Mouse (Mus musculus) lung, postnatal 4 days (tissue): ENCODE measurements around the gene Zfp467.

ENCODE experiments used
- DNase-seq, 2 experiments: peaks; one replicate each; pipeline ENCODE4 v3.0.0; 2021

Gene Zfp467

GRCm38 (mm10) chr6:48439654-48440053, 6.0 kb downstream of the Zfp467 start:
- DNase-seq = no peak

GRCm38 (mm10) chr6:48438475-48439125, 7.0 kb downstream of the Zfp467 start:
- DNase-seq = peak in 1 of 2 experiments; percentile 26

- DNase-seq = no peak
These were observed 7.8 kb downstream of the Zfp467 start for GRCm38 (mm10) chr6:48437679-48438376.

GRCm38 (mm10) chr6:48435706-48436349, 9.8 kb downstream of the Zfp467 start:
- peak in 1 of 2 experiments; percentile 22 for DNase-seq

- DNase-seq = peak in 1 of 2 experiments; percentile 23
These were observed 10.5 kb downstream of the Zfp467 start for GRCm38 (mm10) chr6:48435111-48435510.

- peak in 1 of 2 experiments; percentile 26 for DNase-seq
These were observed 11.0 kb downstream of the Zfp467 start for GRCm38 (mm10) chr6:48434651-48435050.

- DNase-seq = peak in 1 of 2 experiments; percentile 37
These were observed 12.5 kb downstream of the Zfp467 start for GRCm38 (mm10) chr6:48432893-48433816.

GRCm38 (mm10) chr6:48430748-48431147, 14.9 kb downstream of the Zfp467 start:
- peak in 1 of 2 experiments; percentile 6 for DNase-seq

- no peak for DNase-seq
These were observed 16.7 kb downstream of the Zfp467 start for GRCm38 (mm10) chr6:48428769-48429557.

- no peak for DNase-seq
These were observed 18.7 kb downstream of the Zfp467 start for GRCm38 (mm10) chr6:48426956-48427355.

- no peak for DNase-seq
These were observed 21.6 kb downstream of the Zfp467 start for GRCm38 (mm10) chr6:48424074-48424473.

GRCm38 (mm10) chr6:48423336-48423735, 22.3 kb downstream of the Zfp467 start:
- no peak for DNase-seq

- no peak for DNase-seq
These were observed 25.0 kb downstream of the Zfp467 start for GRCm38 (mm10) chr6:48420647-48421046.

GRCm38 (mm10) chr6:48416486-48416885, 29.1 kb downstream of the Zfp467 start:
- no peak for DNase-seq

GRCm38 (mm10) chr6:48415636-48416035, 30.0 kb downstream of the Zfp467 start:
- DNase-seq = no peak

- DNase-seq = no peak
These were observed 30.7 kb downstream of the Zfp467 start for GRCm38 (mm10) chr6:48414886-48415285.

- DNase-seq = no peak
These were observed 32.5 kb downstream of the Zfp467 start for GRCm38 (mm10) chr6:48413081-48413480.

GRCm38 (mm10) chr6:48412662-48413061, 33.0 kb downstream of the Zfp467 start:
- no peak for DNase-seq

- no peak for DNase-seq
These were observed 33.5 kb downstream of the Zfp467 start for GRCm38 (mm10) chr6:48412147-48412546.

- no peak for DNase-seq
These were observed 34.2 kb downstream of the Zfp467 start for GRCm38 (mm10) chr6:48411193-48412092.

GRCm38 (mm10) chr6:48410551-48410950, 35.1 kb downstream of the Zfp467 start:
- no peak for DNase-seq
